Mouse (Mus musculus) Muller cell, postnatal 12 days (primary cell): ENCODE results near the gene Bag6.
A peak's percentile ranks its signal among the peaks of the same experiment; 100 is the strongest.
"Not testable (repeated sequence)": the region's sequence is repeated elsewhere in the genome, so short reads cannot be mapped to it uniquely, and the experiment has no call there.

ENCODE experiments used
- DNase-seq: peaks from one replicate; pipeline ENCODE4 v3.0.0-alpha.2; 2015; ENCODE audit errors: inconsistent ontology term

Bag6 gene

DNA sequence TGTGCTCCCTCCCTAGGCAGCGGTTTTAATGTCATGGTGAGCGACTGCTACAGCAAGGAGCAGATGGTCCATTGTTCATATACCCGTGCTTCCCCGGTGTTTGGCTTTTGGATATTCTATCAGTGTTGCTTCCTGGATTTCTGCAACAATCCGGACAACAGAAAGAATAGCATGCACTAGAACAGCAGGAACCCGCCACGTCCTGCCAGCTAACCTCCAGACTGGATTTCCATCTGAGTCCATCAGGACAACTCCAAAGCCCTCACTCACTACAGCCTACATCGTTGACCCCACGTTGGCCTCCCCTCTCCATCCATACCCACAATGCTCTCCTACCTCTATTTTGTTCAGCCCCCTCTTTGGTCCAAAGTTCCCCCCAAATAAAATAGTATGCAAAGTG is 23.2 kb upstream of the Bag6 start:
- no peak for DNase-seq

DNA sequence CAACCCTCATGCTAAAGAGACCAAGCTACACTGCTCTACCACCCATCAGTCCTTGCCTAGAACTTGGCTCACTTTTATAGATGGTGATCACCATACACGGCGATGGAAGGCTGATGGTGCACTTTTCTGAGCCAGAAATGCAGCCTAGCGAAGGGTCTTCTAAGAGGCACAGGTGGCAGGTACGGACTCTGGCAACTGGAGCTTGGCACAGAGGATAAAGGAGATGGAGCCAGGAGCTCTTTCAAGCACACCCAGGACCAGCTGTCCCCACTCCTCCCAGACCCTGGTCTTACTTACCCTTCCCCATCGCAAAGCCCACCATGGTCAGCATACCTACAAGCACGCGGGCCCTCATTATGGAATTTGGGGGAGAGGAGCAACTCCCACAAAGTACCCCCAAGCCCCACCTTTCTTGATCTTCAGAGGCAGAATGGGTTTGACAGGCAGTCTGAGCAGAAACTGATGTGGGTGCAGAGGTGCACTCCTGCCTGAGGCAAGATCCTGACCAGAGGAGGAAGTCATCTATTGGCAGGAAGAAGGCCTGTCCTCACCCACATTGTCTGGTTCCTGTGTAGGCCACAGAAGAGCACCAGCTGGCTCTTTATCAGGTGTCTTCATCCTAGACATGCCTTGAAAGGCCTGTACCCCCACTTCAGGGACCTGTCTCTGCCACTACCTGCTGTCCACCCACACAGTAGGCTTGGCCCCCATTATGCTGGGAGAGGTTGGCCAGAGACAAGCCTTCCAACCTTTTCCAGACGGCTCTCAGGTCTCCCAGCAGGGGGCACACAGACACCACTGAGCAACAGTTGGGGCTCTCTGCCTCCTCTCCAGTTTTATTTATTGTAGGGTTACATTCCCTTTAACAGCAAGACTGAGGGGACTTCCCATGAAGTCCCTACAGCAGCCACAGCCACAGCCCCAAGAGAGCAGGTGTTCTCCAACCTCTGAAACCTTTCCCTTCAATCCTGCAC is 19.6 kb upstream of the Bag6 start, which contains the start of gene Ly6g5b:
Gene Ly6g5b (minus strand): TSS at position 383 of the 974 bp plus-strand sequence.
- DNase-seq: no peak

DNA sequence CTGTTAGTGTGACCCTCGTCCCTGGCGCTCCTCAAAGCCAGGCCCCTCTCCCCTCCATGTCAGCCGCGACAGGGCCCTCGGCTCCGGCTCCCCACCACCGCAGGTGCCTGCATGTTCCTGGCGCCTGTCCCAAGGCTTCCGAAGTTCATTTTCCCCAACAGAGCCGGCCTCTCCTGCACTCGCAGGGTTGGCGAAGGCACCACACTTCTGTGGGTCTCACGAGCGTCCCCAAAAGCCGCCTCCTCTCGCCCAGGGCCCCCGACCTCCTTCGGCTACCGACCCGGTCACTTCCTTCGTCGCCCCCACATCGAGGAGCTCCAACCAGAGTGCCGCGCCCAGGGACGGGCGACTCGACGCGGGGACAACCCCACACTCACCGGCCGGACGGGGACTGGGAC is 14.2 kb upstream of the Bag6 start:
- no peak for DNase-seq

DNA sequence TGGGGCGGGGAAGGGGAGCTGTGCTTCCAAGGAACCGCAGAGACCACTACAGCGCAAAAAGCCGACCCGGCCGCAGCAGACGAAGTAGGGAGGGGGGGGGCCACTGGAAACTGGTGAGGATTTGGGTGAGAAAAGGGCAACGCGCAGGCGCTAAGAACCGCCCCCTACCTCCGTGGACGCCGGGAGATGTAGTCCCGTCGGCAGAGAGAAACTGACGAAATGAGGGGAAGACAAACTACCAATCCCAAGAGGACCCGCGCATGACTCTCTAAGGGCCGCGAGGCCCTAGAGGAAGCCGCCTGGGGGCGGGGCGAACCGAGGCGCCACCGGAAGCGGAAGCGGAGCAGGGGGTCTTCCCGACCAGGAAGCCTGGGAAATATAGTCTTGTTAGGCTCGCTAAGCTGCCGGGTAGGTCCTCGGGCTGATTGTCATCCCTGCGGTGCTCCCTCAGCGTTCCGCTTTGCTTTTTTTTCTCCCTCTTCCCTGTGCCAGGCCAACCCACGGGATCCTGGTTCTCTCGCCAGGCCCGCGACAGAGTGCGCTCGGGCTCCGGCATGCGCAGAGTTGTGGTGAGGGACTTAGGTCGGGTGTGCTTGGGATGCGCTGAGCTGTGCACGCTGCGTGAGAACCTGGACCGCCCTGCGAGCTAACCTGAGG is 13.7 kb upstream of the Bag6 start, which contains the start of gene Gpank1:
Gene Gpank1 (plus strand): TSS at position 313 of the 657 bp plus-strand sequence.
- peak; percentile 99 for DNase-seq

DNA sequence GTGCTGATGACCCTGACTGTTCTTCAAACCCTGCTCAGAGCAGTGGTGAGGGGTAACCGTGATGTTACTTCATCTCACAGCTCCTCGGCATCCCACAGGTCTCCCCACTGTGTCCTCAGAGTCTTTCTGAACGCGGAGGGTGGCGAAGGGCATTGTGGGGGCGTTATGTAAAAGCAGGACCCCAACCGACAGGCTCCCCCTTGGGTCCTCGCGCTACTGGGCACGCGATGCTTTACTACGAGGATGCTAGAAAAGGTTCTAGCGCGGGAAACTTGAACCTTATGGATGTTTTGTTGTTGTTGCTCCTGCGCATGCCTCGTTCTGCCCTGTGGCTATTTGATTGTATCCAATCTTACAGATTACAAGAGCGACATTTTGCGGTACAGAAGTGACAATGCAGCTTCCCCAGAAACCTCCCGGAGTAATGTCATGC is 13.1 kb upstream of the Bag6 start, which contains the start of gene Csnk2b:
Gene Csnk2b (minus strand): TSS at position 183 of the 433 bp plus-strand sequence.
- peak; percentile 76 for DNase-seq

DNA sequence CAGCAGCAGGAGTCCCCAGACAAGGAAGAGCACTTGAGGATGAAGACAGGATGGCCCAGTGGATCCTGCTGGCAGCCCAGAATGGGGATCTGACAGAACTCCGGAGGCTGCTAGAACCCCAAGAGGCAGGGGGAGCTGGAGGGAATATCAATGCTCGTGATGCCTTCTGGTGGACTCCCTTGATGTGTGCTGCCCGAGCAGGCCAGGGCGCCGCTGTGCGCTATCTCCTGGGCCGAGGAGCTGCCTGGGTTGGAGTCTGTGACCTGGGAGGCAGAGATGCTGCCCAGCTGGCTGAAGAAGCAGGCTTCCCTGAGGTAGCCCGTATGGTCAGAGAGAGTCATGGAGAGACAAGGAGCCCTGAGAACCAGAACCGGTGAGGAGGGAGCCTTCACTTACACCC is 11.7 kb upstream of the Bag6 start:
- DNase-seq: not testable (repeated sequence)

DNA sequence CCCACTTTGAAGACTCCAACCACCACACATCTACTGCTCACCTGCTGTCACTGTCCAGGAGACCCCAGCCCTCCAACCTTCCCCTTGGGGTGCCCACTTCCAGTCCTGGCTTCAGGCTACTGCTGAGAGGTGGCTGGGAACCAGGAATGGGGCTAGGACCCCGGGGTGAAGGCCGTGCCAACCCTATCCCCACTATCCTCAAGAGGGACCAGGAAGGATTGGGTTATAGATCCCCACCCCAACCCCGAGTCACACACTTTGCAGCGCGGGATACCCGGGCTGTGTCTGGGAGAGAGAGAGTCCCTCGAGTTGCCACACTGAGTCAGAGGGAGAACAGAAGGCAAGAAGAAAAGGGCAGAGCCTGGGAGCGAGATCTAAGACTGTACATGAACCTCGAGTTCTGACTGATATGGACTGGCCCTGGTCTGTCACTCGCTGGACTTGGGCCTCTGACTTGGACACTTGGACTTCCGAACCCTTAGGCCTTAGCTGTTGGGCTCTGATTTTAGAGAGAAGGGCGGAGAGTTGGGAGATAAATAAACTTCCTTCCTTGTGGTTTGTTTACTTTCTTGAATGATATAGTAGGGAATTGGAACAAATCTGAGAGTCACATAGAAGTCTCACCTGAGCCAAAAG is 10.6 kb upstream of the Bag6 start:
- not testable (repeated sequence) for DNase-seq

DNA sequence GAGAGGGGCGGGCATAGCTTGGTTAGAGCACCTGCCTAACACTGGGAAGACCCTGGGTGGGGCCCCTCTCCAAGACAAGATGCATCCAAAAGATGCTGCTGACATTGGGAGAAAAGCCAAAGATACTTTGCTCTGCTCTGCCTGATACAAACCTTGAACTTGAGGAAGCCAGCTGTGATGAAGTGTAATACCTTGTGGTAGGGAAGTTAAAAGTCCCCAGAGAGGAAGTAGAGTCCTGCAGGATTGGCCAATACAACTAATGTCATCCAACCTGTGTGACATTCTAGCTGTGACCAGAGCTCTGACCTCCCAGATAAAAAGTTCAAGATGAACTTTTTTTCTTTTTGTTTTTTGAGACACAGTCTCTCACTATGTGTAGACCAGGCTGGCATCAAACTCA is 9.9 kb upstream of the Bag6 start:
- no peak for DNase-seq

DNA sequence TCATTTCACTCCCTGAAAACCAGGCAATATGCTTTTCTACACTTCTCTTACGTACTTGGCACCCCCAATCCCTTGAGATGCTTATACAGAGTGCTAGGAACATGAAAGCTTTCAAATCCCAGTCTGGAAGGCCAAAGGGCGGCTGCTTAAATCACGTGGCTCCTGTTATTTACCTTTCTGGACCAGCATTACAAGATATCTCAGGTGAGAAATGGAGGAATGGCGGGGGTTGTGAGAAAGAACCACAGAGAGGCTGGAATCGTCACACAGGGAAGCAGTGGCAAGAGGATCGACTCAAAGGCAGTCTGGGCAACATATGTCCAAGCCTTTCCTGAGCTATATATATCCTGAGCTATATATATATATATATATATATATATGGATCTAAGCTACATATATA is 9.4 kb upstream of the Bag6 start:
- DNase-seq: no peak

DNA sequence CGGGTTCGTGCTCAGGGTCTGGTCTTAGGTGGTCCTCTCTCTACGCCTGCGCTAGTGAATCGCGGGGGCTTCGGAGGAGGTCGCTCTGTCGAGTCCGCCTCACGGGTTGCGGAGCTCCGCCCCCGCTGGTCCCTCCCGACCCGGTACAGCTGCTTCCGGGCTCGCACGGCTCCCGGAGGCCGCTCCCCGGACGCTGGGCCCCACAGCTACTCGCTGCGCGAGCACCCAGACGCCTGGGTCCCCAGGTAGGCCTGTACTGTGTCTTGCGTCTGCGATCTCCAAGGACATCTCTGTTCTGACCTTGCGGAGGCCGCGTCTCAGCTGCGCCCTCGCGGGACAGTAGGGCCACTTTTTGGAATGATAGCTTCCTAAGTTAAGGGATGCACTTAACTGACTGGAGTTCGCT is 8.8 kb upstream of the Bag6 start, which contains the start of gene D17H6S53E:
Gene D17H6S53E (plus strand): TSS at position 168 of the 406 bp plus-strand sequence.
- DNase-seq: peak; percentile 76

DNA sequence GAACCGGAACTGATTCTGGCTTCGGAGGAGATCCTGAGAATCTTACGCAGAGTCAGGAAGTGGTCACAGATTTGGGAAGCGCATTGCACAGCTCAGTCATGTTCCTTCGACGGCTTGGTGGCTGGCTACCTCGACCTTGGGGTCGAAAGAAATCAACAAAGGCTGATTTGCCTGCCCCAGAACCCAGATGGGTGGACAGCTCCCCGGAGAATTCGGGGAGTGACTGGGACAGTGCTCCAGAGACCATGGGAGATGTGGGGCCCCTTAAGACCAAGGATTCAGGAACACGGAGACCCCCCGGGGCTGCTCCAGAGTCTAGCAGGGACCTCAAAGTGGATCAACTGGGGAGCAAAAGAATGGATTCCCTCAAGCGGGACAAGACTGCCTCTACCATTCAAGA is 8.0 kb upstream of the Bag6 start:
- no peak for DNase-seq

DNA sequence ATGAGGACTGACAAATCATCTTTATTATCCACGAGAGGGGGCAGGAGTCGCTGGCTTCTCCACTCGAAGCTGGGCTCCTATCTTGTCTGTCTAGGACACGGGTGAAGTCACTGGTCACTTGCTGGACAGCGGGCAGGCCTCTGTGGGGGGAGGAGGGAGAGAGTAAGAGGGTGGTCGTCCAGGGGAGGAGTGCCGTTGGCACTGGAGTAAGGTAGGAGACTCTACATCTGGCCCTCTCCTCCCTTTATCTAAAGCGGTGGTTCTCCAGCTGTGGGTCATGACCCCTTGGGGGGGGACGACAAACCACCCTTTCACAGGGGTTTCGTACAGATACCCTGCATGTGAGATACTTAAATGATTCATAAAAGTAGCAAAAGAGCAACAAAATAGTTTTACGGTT is 6.0 kb upstream of the Bag6 start:
- no peak for DNase-seq

DNA sequence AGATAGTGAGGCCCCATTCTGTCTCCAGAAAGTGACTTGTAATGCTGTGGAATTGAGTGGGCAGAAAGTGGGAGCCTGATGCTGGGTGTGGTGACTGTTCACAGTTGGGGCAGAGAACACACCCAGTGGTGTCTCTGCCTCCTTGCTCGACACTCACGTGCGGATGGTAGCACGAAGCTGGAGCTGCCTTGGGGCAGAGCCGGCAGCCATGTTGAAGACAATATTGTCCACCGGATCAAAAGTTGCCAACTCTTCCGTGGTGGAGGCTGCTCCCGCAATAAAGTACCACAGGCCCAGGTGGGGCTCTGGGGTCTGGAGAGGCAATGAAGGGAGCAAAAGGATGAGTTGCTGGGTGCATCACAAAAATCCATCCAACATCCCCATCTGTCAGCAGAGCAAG is 3.9 kb upstream of the Bag6 start:
- DNase-seq: no peak

DNA sequence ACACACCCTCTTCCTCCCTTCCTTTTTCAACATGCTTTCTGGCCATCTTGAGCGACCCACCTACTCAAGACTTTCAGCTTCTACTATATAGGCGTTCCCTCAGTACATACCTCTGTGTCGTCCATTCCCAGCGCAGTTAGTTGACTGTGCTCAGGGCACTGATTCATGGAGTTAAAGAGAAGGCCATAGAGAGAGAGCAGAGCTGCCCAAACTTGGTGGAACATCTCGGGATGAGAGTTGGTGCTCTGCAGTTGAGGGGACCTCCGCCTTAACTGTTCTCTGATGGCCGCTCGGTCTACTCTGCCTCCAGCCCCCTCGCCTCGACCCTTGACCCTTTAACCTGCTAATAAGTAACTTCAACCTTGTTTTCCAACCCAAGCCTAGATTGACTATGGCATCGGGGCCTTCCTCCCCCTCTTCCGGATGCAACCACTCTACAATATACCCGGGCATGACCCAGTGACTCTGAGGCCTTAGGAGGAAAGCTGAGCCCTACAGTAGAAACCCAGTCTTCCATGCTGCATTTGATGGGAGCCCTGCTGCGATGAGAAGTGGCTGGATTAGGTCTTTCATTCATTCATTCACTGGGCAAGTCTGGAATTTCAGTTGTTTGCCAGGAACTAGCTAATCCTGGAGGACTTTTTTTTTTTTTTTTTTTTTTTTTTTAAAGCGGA is 3.3 kb upstream of the Bag6 start, which contains the start of gene Apom:
Gene Apom (minus strand): TSS at position 551 of the 674 bp plus-strand sequence.
- DNase-seq: no peak

DNA sequence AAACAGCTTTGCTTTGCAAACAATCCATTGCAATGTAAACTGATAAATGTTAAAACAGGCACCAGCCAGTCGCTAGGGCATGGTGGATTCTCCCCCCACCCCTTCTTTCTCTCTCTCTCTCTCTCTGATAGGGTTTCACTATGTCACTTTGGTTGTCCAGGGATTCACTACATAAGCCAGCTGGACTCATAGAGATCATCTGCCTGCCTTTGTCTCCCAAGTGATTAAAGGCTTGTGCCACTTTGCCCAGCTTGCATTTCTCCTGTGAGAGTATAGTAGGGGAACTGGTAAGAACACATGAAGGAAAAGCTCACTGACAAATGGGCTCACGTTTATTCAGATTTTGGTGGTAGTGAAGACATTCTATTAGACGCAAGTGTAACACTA is 2.8 kb upstream of the Bag6 start:
- no peak for DNase-seq

DNA sequence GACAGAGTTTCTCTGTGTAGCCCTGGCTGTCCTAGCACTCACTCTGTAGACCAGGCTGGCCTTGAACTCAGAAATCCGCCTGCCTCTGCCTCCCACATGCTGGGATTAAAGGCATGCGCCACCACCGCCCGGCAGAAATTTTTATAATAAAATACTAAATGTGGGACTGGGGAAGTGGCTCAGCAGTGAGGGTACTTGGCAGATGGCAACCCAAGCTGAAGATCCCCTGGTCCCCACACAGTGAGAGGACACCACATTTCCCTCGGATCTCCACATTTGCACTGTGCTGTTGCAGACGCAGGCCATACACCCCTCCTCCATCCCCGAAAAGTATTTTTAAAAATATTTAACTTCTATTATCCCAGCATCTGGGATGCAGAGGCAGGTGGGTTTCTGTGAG is 1.5 kb upstream of the Bag6 start:
- no peak for DNase-seq

DNA sequence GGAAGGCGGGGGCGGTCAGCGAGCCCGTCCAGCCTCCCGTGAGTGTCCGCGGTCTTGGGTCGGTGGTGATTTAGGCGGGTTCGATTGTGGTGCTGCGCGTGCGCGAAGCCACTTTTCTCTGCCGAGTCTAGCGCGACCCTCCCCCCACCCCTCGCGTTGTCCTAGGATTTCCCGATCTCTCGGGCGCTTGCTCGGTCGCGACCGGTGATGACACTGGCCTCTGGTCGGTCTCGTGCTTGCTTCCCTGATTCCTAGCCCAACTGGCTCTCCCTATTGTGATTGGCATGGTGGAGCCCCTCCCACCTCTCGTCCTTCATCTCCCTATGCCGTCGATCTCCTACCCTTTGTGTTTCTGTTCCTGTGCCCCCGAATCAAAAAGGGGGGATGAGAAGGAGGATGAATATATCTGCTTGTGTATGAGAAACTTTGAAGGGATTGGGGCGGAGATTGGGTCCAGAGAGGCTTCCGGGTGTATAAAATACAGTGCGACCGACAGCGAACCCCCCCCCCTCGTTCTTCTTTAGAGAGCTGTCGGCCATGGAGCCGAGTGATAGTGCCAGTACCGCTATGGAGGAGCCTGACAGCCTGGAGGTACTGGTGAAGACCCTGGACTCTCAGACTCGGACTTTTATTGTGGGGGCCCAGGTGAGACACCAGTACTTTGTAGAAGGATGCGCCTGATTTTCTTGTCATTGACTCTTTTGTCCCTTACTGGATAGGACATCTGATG is 778 bp downstream of the Bag6 start:
- no peak for DNase-seq

DNA sequence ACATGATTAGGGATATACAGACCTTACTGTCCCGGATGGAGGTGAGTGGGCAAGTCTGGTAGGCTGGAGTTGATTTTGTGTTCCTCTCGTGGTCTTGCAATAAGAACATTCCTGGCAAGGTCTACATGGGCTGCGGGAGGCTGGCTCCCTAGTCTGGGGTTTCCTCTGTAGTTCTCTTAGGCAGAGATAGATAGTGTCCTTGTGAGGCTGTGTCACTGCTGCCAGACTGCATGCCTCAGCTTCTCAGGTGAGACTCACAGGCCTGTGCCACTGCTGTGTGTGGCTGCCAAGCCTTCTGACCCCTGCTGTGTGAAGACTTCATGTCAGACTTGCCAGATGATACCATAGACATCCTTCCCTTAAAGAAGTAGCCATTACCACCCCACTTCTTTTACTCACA is 4.3 kb downstream of the Bag6 start:
- no peak for DNase-seq

DNA sequence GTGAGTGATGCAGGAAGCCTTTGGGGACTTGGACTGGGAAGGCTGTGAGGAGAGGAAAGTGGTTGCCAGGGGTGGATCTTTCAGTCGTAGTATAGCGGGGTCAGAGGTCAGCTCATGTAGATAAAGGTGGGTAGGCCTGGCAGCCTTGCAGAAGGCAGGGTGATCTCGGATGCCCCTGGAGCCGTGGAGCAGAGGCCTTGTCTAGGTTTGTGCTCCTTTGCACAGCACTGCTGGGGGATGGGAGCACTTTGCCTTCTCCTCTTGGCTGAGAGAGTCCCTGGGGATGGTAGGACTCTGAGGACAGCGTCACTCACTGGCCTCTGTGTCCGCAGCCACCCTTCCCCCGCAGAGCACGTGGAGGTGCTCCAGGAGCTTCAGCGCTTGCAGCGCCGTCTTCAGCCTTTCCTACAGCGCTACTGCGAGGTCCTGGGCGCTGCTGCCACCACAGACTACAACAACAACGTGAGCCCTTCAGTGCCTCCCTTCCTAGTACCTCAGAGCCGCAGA is 5.6 kb downstream of the Bag6 start:
- DNase-seq: no peak

DNA sequence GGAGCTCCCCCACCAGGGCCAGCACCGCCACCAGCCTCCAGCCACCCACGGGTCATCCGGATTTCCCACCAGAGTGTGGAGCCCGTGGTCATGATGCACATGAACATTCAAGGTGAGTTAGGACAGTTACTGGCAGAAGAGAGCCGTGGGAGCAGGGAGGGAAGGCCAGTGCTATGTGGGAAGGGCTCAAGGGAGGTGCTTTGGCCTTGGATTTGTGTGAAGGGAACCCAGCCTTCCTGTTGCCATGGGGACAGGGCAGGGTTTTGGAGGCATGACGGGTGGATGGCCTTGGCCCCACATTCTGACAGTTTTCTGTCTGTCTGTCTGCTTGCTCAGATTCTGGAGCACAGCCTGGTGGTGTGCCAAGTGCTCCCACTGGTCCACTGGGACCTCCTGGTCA is 7.0 kb downstream of the Bag6 start:
- no peak for DNase-seq

DNA sequence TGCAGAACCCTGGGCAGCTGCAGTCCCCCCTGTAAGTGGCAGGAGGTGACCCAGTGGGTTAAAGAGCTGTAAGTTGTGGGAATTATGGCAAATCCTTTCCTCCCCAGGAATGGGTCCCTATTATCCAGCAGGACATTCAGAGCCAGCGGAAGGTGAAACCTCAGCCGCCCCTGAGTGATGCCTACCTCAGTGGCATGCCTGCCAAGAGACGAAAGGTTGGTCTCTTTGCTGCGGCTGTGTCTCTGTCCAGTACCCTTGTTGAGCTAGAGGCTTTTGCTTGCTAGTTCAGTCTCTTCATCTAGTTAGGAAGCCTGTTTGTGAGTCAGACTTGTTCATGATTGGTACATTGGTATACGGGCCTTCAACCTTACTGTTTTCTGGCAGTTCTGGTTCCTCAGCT is 11.2 kb downstream of the Bag6 start:
- no peak for DNase-seq
